Mouse (Mus musculus) MEL (cell line): Measurements from ENCODE around the gene Bcl2l10. TPM values are rescaled to one million over a fixed set of nuclear protein-coding genes. Genes with fewer than 3 reads are reported as not detected.

ENCODE experiments used
- DNase-seq: peaks from one replicate; pipeline ENCODE4 v3.0.0; 2011; ENCODE audit warnings: low read depth, low spot score
- H3K27ac ChIP-seq: 2 replicates; pipeline ENCODE4 v1.5.1; 2012; ENCODE audit warnings: low read depth, mild to moderate bottlenecking, control low read depth, low read length, moderate library complexity; ENCODE audit not compliant: control insufficient read depth
- H3K27me3 ChIP-seq, 2 experiments: fragments of 150-350 bp in 1 of 2; sonication (generic) in 1 of 2; 2 replicates each; pipeline ENCODE4 v1.6.1; 2012; ENCODE audit warnings: low read length in 2 of 2, mild to moderate bottlenecking in 2 of 2, improper control_type of control experiment in 1 of 2, moderate library complexity in 1 of 2; ENCODE audit not compliant: insufficient read depth in 2 of 2, control insufficient read depth in 1 of 2
- H3K36me3 ChIP-seq, 2 experiments: 2 replicates each; pipeline ENCODE4 v1.6.1; 2012 to 2014; ENCODE audit warnings: low read length in 2 of 2, improper control_type of control experiment in 1 of 2, inconsistent platforms in 1 of 2, mild to moderate bottlenecking in 1 of 2; ENCODE audit not compliant: insufficient read depth in 2 of 2, control insufficient read depth in 1 of 2
- H3K4me1 ChIP-seq, 2 experiments: fragments of 150-350 bp in 1 of 2; sonication (generic) in 1 of 2; 2 replicates each; pipeline ENCODE4 v1.6.1; 2012; ENCODE audit warnings: low read length in 2 of 2, improper control_type of control experiment in 1 of 2, mild to moderate bottlenecking in 1 of 2; ENCODE audit not compliant: insufficient read depth in 2 of 2, control insufficient read depth in 1 of 2
- H3K4me3 ChIP-seq, 2 experiments: fragments of 150-350 bp in 1 of 2; sonication (generic) in 1 of 2; 2 replicates each; pipeline ENCODE4 v1.5.1; 2012; ENCODE audit warnings: low read depth in 2 of 2, low read length in 2 of 2, mild to moderate bottlenecking in 2 of 2, moderate library complexity in 2 of 2, control low read depth in 1 of 2, improper control_type of control experiment in 1 of 2; ENCODE audit not compliant: control insufficient read depth in 1 of 2, insufficient read depth in 1 of 2
- H3K79me2 ChIP-seq: 2 replicates; pipeline ENCODE4 v1.6.1; 2012; ENCODE audit warnings: mild to moderate bottlenecking, low read length, moderate library complexity; ENCODE audit not compliant: control insufficient read depth, poor library complexity, insufficient read depth
- H3K9ac ChIP-seq: 2 replicates; pipeline ENCODE4 v1.6.1; 2012; ENCODE audit warnings: low read depth, mild to moderate bottlenecking, control low read depth, low read length, moderate library complexity; ENCODE audit not compliant: control insufficient read depth, poor library complexity, severe bottlenecking
- H3K9me3 ChIP-seq: fragments of 150-350 bp; sonication (generic); replicated peaks from 2 replicates; pipeline ENCODE4 v1.6.1; 2012; ENCODE audit warnings: mild to moderate bottlenecking, low read length, improper control_type of control experiment, moderate library complexity; ENCODE audit not compliant: insufficient read depth
- CHD1 ChIP-seq: IDR thresholded peaks from 2 replicates; pipeline ENCODE4 v1.6.1; 2012; ENCODE audit warnings: low read depth, mild to moderate bottlenecking, inconsistent platforms, low read length, improper control_type of control experiment
- CHD2 ChIP-seq: IDR thresholded peaks from 2 replicates; pipeline ENCODE4 v1.6.1; 2011; ENCODE audit warnings: low read length, improper control_type of control experiment
- CTCF ChIP-seq, 3 experiments: IDR thresholded peaks in 2 of 3; conservative IDR thresholded peaks in 1 of 3; 2 replicates each; pipeline ENCODE4 v1.5.1; 2011 to 2012; ENCODE audit warnings: low read length in 3 of 3, low read depth in 2 of 3, mild to moderate bottlenecking in 2 of 3, improper control_type of control experiment in 1 of 3, inconsistent platforms in 1 of 3, mixed read lengths in 1 of 3, moderate library complexity in 1 of 3; ENCODE audit not compliant: control insufficient read depth in 1 of 3, insufficient read depth in 1 of 3, poor library complexity in 1 of 3, severe bottlenecking in 1 of 3
- E2F4 ChIP-seq: IDR thresholded peaks from 2 replicates; pipeline ENCODE4 v1.6.1; 2011; ENCODE audit warnings: low read depth, low read length, improper control_type of control experiment, borderline replicate concordance
- EP300 ChIP-seq, 2 experiments: IDR thresholded peaks; 2 replicates each; pipeline ENCODE4 v1.6.1; 2011; ENCODE audit warnings: improper control_type of control experiment in 2 of 2, low read length in 2 of 2, low read depth in 1 of 2, mild to moderate bottlenecking in 1 of 2
- ETS1 ChIP-seq: IDR thresholded peaks from 2 replicates; pipeline ENCODE4 v1.6.1; 2012; ENCODE audit warnings: low read depth, mild to moderate bottlenecking, inconsistent platforms, low read length, improper control_type of control experiment, moderate library complexity
- GABPA ChIP-seq: IDR thresholded peaks from 2 replicates; pipeline ENCODE4 v1.6.1; 2012; ENCODE audit warnings: low read depth, mild to moderate bottlenecking, inconsistent platforms, low read length, improper control_type of control experiment, moderate library complexity
- GATA1 ChIP-seq: IDR thresholded peaks from 2 replicates; pipeline ENCODE4 v1.6.1; 2011; ENCODE audit warnings: low read depth, low read length, improper control_type of control experiment
- JUND ChIP-seq: IDR thresholded peaks from 2 replicates; pipeline ENCODE4 v1.6.1; 2011; ENCODE audit warnings: low read depth, mild to moderate bottlenecking, improper control_type of control experiment, low read length
- MAX ChIP-seq: IDR thresholded peaks from 2 replicates; pipeline ENCODE4 v1.6.1; 2011; ENCODE audit warnings: low read length, improper control_type of control experiment
- MAZ ChIP-seq: IDR thresholded peaks from 2 replicates; pipeline ENCODE4 v1.6.1; 2012; ENCODE audit warnings: low read depth, mild to moderate bottlenecking, inconsistent platforms, low read length, improper control_type of control experiment
- MXI1 ChIP-seq: IDR thresholded peaks from 2 replicates; pipeline ENCODE4 v1.6.1; 2011; ENCODE audit warnings: mild to moderate bottlenecking, low read depth, low read length, improper control_type of control experiment
- NELFE ChIP-seq: IDR thresholded peaks from 2 replicates; pipeline ENCODE4 v1.6.1; 2011; ENCODE audit warnings: low read depth, low read length, improper control_type of control experiment
- NRF1 ChIP-seq: IDR thresholded peaks from 2 replicates; pipeline ENCODE4 v1.6.1; 2014; ENCODE audit warnings: low read depth, mild to moderate bottlenecking, inconsistent platforms, low read length, improper control_type of control experiment, moderate library complexity; ENCODE audit not compliant: poor library complexity, insufficient read depth, severe bottlenecking
- POLR2A ChIP-seq, 2 experiments: IDR thresholded peaks; 2 replicates each; pipeline ENCODE4 v1.6.1; 2011 to 2012; ENCODE audit warnings: low read length in 2 of 2, mild to moderate bottlenecking in 2 of 2, control low read depth in 1 of 2, improper control_type of control experiment in 1 of 2, low read depth in 1 of 2, moderate library complexity in 1 of 2; ENCODE audit not compliant: control insufficient read depth in 1 of 2, insufficient read depth in 1 of 2, poor library complexity in 1 of 2
- POLR2AphosphoS5 ChIP-seq: IDR thresholded peaks from 2 replicates; pipeline ENCODE4 v1.6.1; 2012; ENCODE audit warnings: low read depth, borderline replicate concordance, mild to moderate bottlenecking, inconsistent platforms, low read length, moderate library complexity, mixed read lengths
- RCOR1 ChIP-seq: IDR thresholded peaks from 2 replicates; pipeline ENCODE4 v1.6.1; 2012; ENCODE audit warnings: low read depth, mild to moderate bottlenecking, inconsistent platforms, low read length, improper control_type of control experiment
- SIN3A ChIP-seq: IDR thresholded peaks from 2 replicates; pipeline ENCODE4 v1.6.1; 2012; ENCODE audit warnings: low read length, improper control_type of control experiment, inconsistent platforms
- SMC3 ChIP-seq: IDR thresholded peaks from 2 replicates; pipeline ENCODE4 v1.6.1; 2011; ENCODE audit warnings: low read depth, low read length, improper control_type of control experiment
- TAL1 ChIP-seq: IDR thresholded peaks from 2 replicates; pipeline ENCODE4 v1.6.1; 2012; ENCODE audit warnings: mild to moderate bottlenecking, inconsistent platforms, low read length, moderate library complexity, mixed read lengths
- TCF12 ChIP-seq: IDR thresholded peaks from 2 replicates; pipeline ENCODE4 v1.6.1; 2014; ENCODE audit warnings: low read depth, mild to moderate bottlenecking, inconsistent platforms, low read length, improper control_type of control experiment, moderate library complexity
- USF1 ChIP-seq: IDR thresholded peaks from 2 replicates; pipeline ENCODE4 v1.6.1; 2014; ENCODE audit warnings: low read depth, mild to moderate bottlenecking, inconsistent platforms, low read length, improper control_type of control experiment, moderate library complexity
- USF2 ChIP-seq, 2 experiments: IDR thresholded peaks; 2 replicates each; pipeline ENCODE4 v1.6.1; 2011 to 2012; ENCODE audit warnings: improper control_type of control experiment in 2 of 2, low read length in 2 of 2, borderline replicate concordance in 1 of 2, inconsistent platforms in 1 of 2, low read depth in 1 of 2, mild to moderate bottlenecking in 1 of 2; ENCODE audit not compliant: insufficient read depth in 1 of 2
- ZKSCAN1 ChIP-seq: IDR thresholded peaks from 2 replicates; pipeline ENCODE4 v1.6.1; 2012; ENCODE audit warnings: low read depth, mild to moderate bottlenecking, inconsistent platforms, low read length, improper control_type of control experiment, moderate library complexity
- polyA plus RNA-seq, 2 experiments: library from polyadenylated mRNA; stranded (reverse) in 1 of 2; unstranded in 1 of 2; fragments of >175 nt in 1 of 2; fragments of >200 nt in 1 of 2; gene quantifications; 2 replicates each; pipeline versions ENCODE4 v1.2.1 to v1.2.4; 2012; ENCODE audit warnings: low replicate concordance in 2 of 2, low read depth in 1 of 2; ENCODE audit not compliant: insufficient read length in 2 of 2, insufficient read depth in 1 of 2, missing spikeins in 1 of 2
- total RNA-seq: library from RNA; depleted of rRNA; stranded (reverse); fragments of 300-350 nt; gene quantifications from 2 replicates; pipeline ENCODE4 v1.2.3, GENCODE M21; 2012

The Bcl2l10 gene
- total and polyA plus RNA-seq, 3 experiments: not detected

- no peak for TF ChIP-seq POLR2AphosphoS5
- TF ChIP-seq JUND: no peak
- no peak for TF ChIP-seq MXI1
- no peak for TF ChIP-seq NELFE
- TF ChIP-seq NRF1: no peak
- no peak for TF ChIP-seq EP300 (IDR thresholded peaks at IDR 0.05; ENCODE audit: low read depth in 1 of 2, low read length in 2 of 2)
- TF ChIP-seq GATA1: no peak
- no peak for TF ChIP-seq USF2 (IDR thresholded peaks at IDR 0.05; ENCODE audit: borderline replicate concordance in 1 of 2, insufficient read depth in 1 of 2, low read depth in 1 of 2, low read length in 2 of 2)
- TF ChIP-seq ZKSCAN1: no peak
- TF ChIP-seq TAL1: no peak
- no peak for TF ChIP-seq SIN3A
- no peak for TF ChIP-seq GABPA
Observed at GRCm38 (mm10) chr9:75322099-75322885, 25.3 kb upstream of the Bcl2l10 start.

GRCm38 (mm10) chr9:75328047-75328446 is 19.5 kb upstream of the Bcl2l10 start:
- Histone ChIP-seq H3K9ac (no peak overlapping the region), H3K4me3 (no peak overlapping the region), H3K9me3 (no peaks in the 10 kb centered on the region), H3K79me2 (no peaks in the 10 kb centered on the region), H3K27me3 (no peaks in the 10 kb centered on the region), H3K4me1 (no peaks in the 10 kb centered on the region), H3K36me3 (no peaks in the 10 kb centered on the region), H3K27ac (no peak overlapping the region)
- DNase-seq: no peak
- TF ChIP-seq ETS1: no peak
- no peak for TF ChIP-seq GATA1
- TF ChIP-seq JUND: no peak
- no peak for TF ChIP-seq RCOR1
- TF ChIP-seq CTCF (IDR thresholded peaks at IDR 0.05 in 2 of 3, conservative IDR thresholded peaks at IDR 0.05 in 1 of 3; ENCODE audit: control insufficient read depth in 1 of 3, insufficient read depth in 1 of 3, low read depth in 2 of 3, low read length in 3 of 3, poor library complexity in 1 of 3, severe bottlenecking in 1 of 3): no peak
- no peak for TF ChIP-seq TCF12
- TF ChIP-seq USF1: no peak
- TF ChIP-seq MAZ: no peak
- no peak for TF ChIP-seq SMC3
- no peak for TF ChIP-seq ZKSCAN1
- no peak for TF ChIP-seq CHD1
- no peak for TF ChIP-seq E2F4
- no peak for TF ChIP-seq MAX
- no peak for TF ChIP-seq POLR2A (IDR thresholded peaks at IDR 0.05; ENCODE audit: control insufficient read depth in 1 of 2, insufficient read depth in 1 of 2, low read depth in 1 of 2, low read length in 2 of 2, poor library complexity in 1 of 2)
- TF ChIP-seq NRF1: no peak
- TF ChIP-seq CHD2: no peak
- TF ChIP-seq EP300 (IDR thresholded peaks at IDR 0.05; ENCODE audit: low read depth in 1 of 2, low read length in 2 of 2): no peak

More at GRCm38 (mm10) chr9:75322099-75322885, 25.3 kb upstream of the Bcl2l10 start:
- Histone ChIP-seq H3K79me2 (no peaks in the 10 kb centered on the region), H3K9ac (no peak overlapping the region), H3K36me3 (no peaks in the 10 kb centered on the region), H3K27ac (no peak overlapping the region), H3K9me3 (no peaks in the 10 kb centered on the region), H3K4me3 (no peak overlapping the region), H3K27me3 (no peaks in the 10 kb centered on the region), H3K4me1 (no peaks in the 10 kb centered on the region)
- no peak for DNase-seq
